Mouse (Mus musculus) kidney, postnatal 36 days (tissue): ENCODE results near the gene Tmem89.

Experiments used
- DNase-seq, 2 experiments: peaks; one replicate each; pipeline ENCODE4 v3.0.0; 2021 to 2022; ENCODE audit warnings: mixed read lengths in 2 of 2

Gene Tmem89

GRCm38 (mm10) chr9:108914491-108914890 is at the start of gene Tmem89:
TSS of gene Tmem89 (plus strand) at chr9:108914619.
- no peak for DNase-seq

GRCm38 (mm10) chr9:108912308-108912707 is 2.1 kb upstream of the Tmem89 start:
- DNase-seq, result peak; percentile 27 to 68

GRCm38 (mm10) chr9:108913161-108913560 is 1.3 kb upstream of the Tmem89 start:
- no peak for DNase-seq

GRCm38 (mm10) chr9:108913621-108914020 is 798 bp upstream of the Tmem89 start:
- no peak for DNase-seq

- DNase-seq, result peak; percentile 49 to 50
Measured at GRCm38 (mm10) chr9:108925897-108926296, 11.5 kb downstream of the Tmem89 start.

GRCm38 (mm10) chr9:108928424-108928823 is 14.0 kb downstream of the Tmem89 start:
- no peak for DNase-seq

GRCm38 (mm10) chr9:108935991-108936390 is 21.6 kb downstream of the Tmem89 start:
- no peak for DNase-seq

- DNase-seq, result peak; percentile 96 to 99
Measured at GRCm38 (mm10) chr9:108936418-108937364, 22.3 kb downstream of the Tmem89 start, which contains the start of gene Uqcrc1. TSS of gene Uqcrc1 (plus strand) at chr9:108936633.

- no peak for DNase-seq
Measured at GRCm38 (mm10) chr9:108945111-108945510, 30.7 kb downstream of the Tmem89 start.

GRCm38 (mm10) chr9:108945608-108946007 is 31.2 kb downstream of the Tmem89 start:
- no peak for DNase-seq

- DNase-seq, result peak; percentile 19 to 50
Measured at GRCm38 (mm10) chr9:108949231-108949966, 35.0 kb downstream of the Tmem89 start.

GRCm38 (mm10) chr9:108949967-108950728 is 35.7 kb downstream of the Tmem89 start:
- peak in 1 of 2 experiments; percentile 7 for DNase-seq

- DNase-seq, result no peak
Measured at GRCm38 (mm10) chr9:108953081-108953636, 38.7 kb downstream of the Tmem89 start, which contains the start of gene Col7a1. TSS of gene Col7a1 (plus strand) at chr9:108953586.

- DNase-seq, result no peak
Measured at GRCm38 (mm10) chr9:108955241-108955640, 40.8 kb downstream of the Tmem89 start.

GRCm38 (mm10) chr9:108955846-108956245 is 41.4 kb downstream of the Tmem89 start:
- peak; percentile 58 to 72 for DNase-seq

GRCm38 (mm10) chr9:108963577-108963976 is 49.2 kb downstream of the Tmem89 start:
- DNase-seq, result no peak

GRCm38 (mm10) chr9:108964338-108964737 is 49.9 kb downstream of the Tmem89 start:
- no peak for DNase-seq
